In genomic region chr6:129066986-129067385, GRCm38 (mm10) we compare ENCODE assay signal across 10 mouse cellular contexts. TPM values are rescaled to one million over a fixed set of nuclear protein-coding genes. Genes with fewer than 3 reads are reported as not detected.
DNase-seq lines count a peak whose midpoint lies in the region; ATAC-seq and TF ChIP-seq lines count a peak whose summit lies in the region.
"Had no signal": no experiment of that assay in that cellular context is flagged by ENCODE, and none has a peak within 500 bp of the region (broad histone marks: within the 10 kb centered on the region; RNA-seq: fewer than 3 reads in every experiment).

No protein-coding gene starts in this region.

- TF ChIP-seq POLR2A in CH12.LX (IDR thresholded peaks at IDR 0.05; ENCODE audit: low read depth, low read length), result no peak

- no peak overlapping the region for H3K27ac ChIP-seq in forebrain, embryonic 11.5 days (ENCODE audit: low read depth, low read length)
- no peak overlapping the region for H3K27ac ChIP-seq in forebrain, embryonic 10.5 days
- H3K27ac ChIP-seq in CH12.LX (ENCODE audit: insufficient read depth, low read depth), result no peak overlapping the region
- H3K27ac ChIP-seq in embryonic facial prominence, embryonic 10.5 days (replicated peaks), result no peak overlapping the region
- H3K27ac ChIP-seq in hindbrain, postnatal 0 days, result no peak overlapping the region
- H3K27ac ChIP-seq in left cerebral cortex, adult 2 months, result no peak overlapping the region
- H3K27ac ChIP-seq in stomach, embryonic 15.5 days, result no peak overlapping the region

- 65% methylated on average over 1 of the region's 1 CpGs for WGBS in forebrain, embryonic 11.5 days
- 91% methylated on average over 1 of the region's 1 CpGs for WGBS in forebrain, embryonic 10.5 days
- WGBS in embryonic facial prominence, embryonic 10.5 days, result 72% methylated on average over 1 of the region's 1 CpGs
- WGBS in hindbrain, postnatal 0 days, result 61% methylated on average over 1 of the region's 1 CpGs
- WGBS in stomach, embryonic 15.5 days, result 49% methylated on average over 1 of the region's 1 CpGs

- no peak overlapping the region for H3K4me3 ChIP-seq in forebrain, embryonic 11.5 days (ENCODE audit: low read depth, low read length)
- no peak overlapping the region for H3K4me3 ChIP-seq in forebrain, embryonic 10.5 days
- H3K4me3 ChIP-seq in CH12.LX (replicated peaks in 1 of 3; ENCODE audit: low read depth in 2 of 3, low read length in 2 of 3, poor library complexity in 1 of 3), result no peak overlapping the region
- H3K4me3 ChIP-seq in embryonic facial prominence, embryonic 10.5 days, result no peak overlapping the region
- H3K4me3 ChIP-seq in hindbrain, postnatal 0 days (ENCODE audit: low read length), result no peak overlapping the region
- no peak overlapping the region for H3K4me3 ChIP-seq in left cerebral cortex, adult 2 months
- no peak overlapping the region for H3K4me3 ChIP-seq in stomach, embryonic 15.5 days (replicated peaks)

- H3K79me2 ChIP-seq in CH12.LX (replicated peaks; ENCODE audit: control insufficient read depth, extremely low read depth, insufficient read depth, poor library complexity, severe bottlenecking), result no peaks in the 10 kb centered on the region

- ATAC-seq in forebrain, embryonic 11.5 days (replicated peaks; ENCODE audit: low FRiP score), result peak; percentile 85
- peak; percentile 81 for ATAC-seq in hindbrain, postnatal 0 days
- peak; percentile 70; the same call in 1 of the 2 replicates for ATAC-seq in stomach, embryonic 15.5 days (ENCODE audit: insufficient read depth, low FRiP score, low read depth)

- H3K9ac ChIP-seq in forebrain, embryonic 11.5 days (ENCODE audit: low read length), result no peak overlapping the region
- no peak overlapping the region for H3K9ac ChIP-seq in CH12.LX (ENCODE audit: insufficient read depth, low read depth)
- no peak overlapping the region for H3K9ac ChIP-seq in hindbrain, postnatal 0 days (replicated peaks; ENCODE audit: low read length)
- no peak overlapping the region for H3K9ac ChIP-seq in stomach, embryonic 15.5 days

- peak; percentile 77 to 92 for TF ChIP-seq CTCF in CH12.LX (conservative IDR thresholded peaks at IDR 0.05 in 1 of 2, IDR thresholded peaks at IDR 0.05 in 1 of 2; ENCODE audit: low read depth in 2 of 2, low read length in 2 of 2)
- peak; percentile 76 for TF ChIP-seq CTCF in hindbrain, postnatal 0 days (IDR thresholded peaks at IDR 0.05; ENCODE audit: low read depth)
- peak; percentile 84 for TF ChIP-seq CTCF in left cerebral cortex, adult 2 months (IDR thresholded peaks at IDR 0.05)

- TF ChIP-seq RAD21 in CH12.LX (IDR thresholded peaks at IDR 0.05; ENCODE audit: low read depth, low read length), result peak; percentile 83

- no peak for DNase-seq in forebrain, embryonic 11.5 days (ENCODE audit: low spot score)
- DNase-seq in forebrain, embryonic 10.5 days (ENCODE audit: extremely low spot score, low spot score), result no peak
- peak; percentile 80 for DNase-seq in CH12.LX (ENCODE audit: extremely low read depth)
- peak; percentile 12 for DNase-seq in embryonic facial prominence, embryonic 10.5 days (ENCODE audit: low spot score)
- DNase-seq in hindbrain, postnatal 0 days (ENCODE audit: low spot score), result peak; percentile 67
- peak in 1 of 2 experiments; percentile 13 for DNase-seq in left cerebral cortex, adult 2 months (ENCODE audit: extremely low spot score in 1 of 2, low spot score in 2 of 2)
- DNase-seq in mesoderm, embryonic 11.5 days (ENCODE audit: low read depth, low spot score), result peak; percentile 25

- intact Hi-C loops in left cerebral cortex, adult 2 months (cut with DNase I), result loop anchor here (1.0 kb wide), 1 partner anchor 213 kb away; no protein-coding TSS in a partner anchor

- H3K27me3 ChIP-seq in forebrain, embryonic 11.5 days (ENCODE audit: control insufficient read depth, insufficient read depth, low read length), result no peaks in the 10 kb centered on the region
- no peaks in the 10 kb centered on the region for H3K27me3 ChIP-seq in forebrain, embryonic 10.5 days (ENCODE audit: poor library complexity, severe bottlenecking)
- no peaks in the 10 kb centered on the region for H3K27me3 ChIP-seq in CH12.LX (replicated peaks)
- no peaks in the 10 kb centered on the region for H3K27me3 ChIP-seq in embryonic facial prominence, embryonic 10.5 days (replicated peaks; ENCODE audit: low read depth, poor library complexity, severe bottlenecking)
- H3K27me3 ChIP-seq in hindbrain, postnatal 0 days (ENCODE audit: insufficient read depth, low read length), result no peaks in the 10 kb centered on the region
- no peaks in the 10 kb centered on the region for H3K27me3 ChIP-seq in stomach, embryonic 15.5 days (replicated peaks)

- H3K9me3 ChIP-seq in forebrain, embryonic 11.5 days (ENCODE audit: control insufficient read depth, low read length), result no peaks in the 10 kb centered on the region
- H3K9me3 ChIP-seq in forebrain, embryonic 10.5 days, result no peaks in the 10 kb centered on the region; the same call in 1 of the 2 replicates
- peaks cover 3% of the 10 kb centered on the region for H3K9me3 ChIP-seq in CH12.LX (replicated peaks; ENCODE audit: low read length)
- H3K9me3 ChIP-seq in embryonic facial prominence, embryonic 10.5 days, result no peaks in the 10 kb centered on the region
- H3K9me3 ChIP-seq in hindbrain, postnatal 0 days (ENCODE audit: low read length), result no peaks in the 10 kb centered on the region
- no peaks in the 10 kb centered on the region for H3K9me3 ChIP-seq in stomach, embryonic 15.5 days

- no peak for TF ChIP-seq EP300 in CH12.LX (IDR thresholded peaks at IDR 0.05; ENCODE audit: low read length)

- dilution Hi-C loops in CH12.LX (cut with MboI; ENCODE audit: extremely low pct_ligation_motif_present, extremely low pct_unique_long_range_greater_than_20kb, low sequenced_read_pairs), result no loop called here

- H3K4me2 ChIP-seq in forebrain, embryonic 11.5 days (ENCODE audit: low read depth, low read length, severe bottlenecking), result no peak overlapping the region
- H3K4me2 ChIP-seq in CH12.LX (ENCODE audit: insufficient read depth, low read depth, poor library complexity, severe bottlenecking), result no peak overlapping the region
- H3K4me2 ChIP-seq in hindbrain, postnatal 0 days (ENCODE audit: low read depth, low read length), result no peak overlapping the region
- no peak overlapping the region for H3K4me2 ChIP-seq in stomach, embryonic 15.5 days

- H3K36me3 ChIP-seq in forebrain, embryonic 11.5 days (ENCODE audit: control insufficient read depth, insufficient read depth, low read length), result no peaks in the 10 kb centered on the region
- no peaks in the 10 kb centered on the region for H3K36me3 ChIP-seq in forebrain, embryonic 10.5 days (replicated peaks)
- no peaks in the 10 kb centered on the region for H3K36me3 ChIP-seq in CH12.LX (replicated peaks in 1 of 2; ENCODE audit: control insufficient read depth in 1 of 2, insufficient read depth in 1 of 2, low read length in 1 of 2)
- no peaks in the 10 kb centered on the region for H3K36me3 ChIP-seq in embryonic facial prominence, embryonic 10.5 days (replicated peaks)
- no peaks in the 10 kb centered on the region for H3K36me3 ChIP-seq in hindbrain, postnatal 0 days (ENCODE audit: insufficient read depth, low read length)
- H3K36me3 ChIP-seq in stomach, embryonic 15.5 days, result no peaks in the 10 kb centered on the region

- H3K4me1 ChIP-seq in forebrain, embryonic 11.5 days (replicated peaks; ENCODE audit: control insufficient read depth, insufficient read depth, low read length), result no peaks in the 10 kb centered on the region
- no peaks in the 10 kb centered on the region for H3K4me1 ChIP-seq in forebrain, embryonic 10.5 days
- peaks cover 0 to 14% of the 10 kb centered on the region in 2 experiments; a peak in 2 of 4 replicates for H3K4me1 ChIP-seq in CH12.LX (ENCODE audit: control insufficient read depth in 1 of 2, insufficient read depth in 2 of 2)
- no peaks in the 10 kb centered on the region for H3K4me1 ChIP-seq in embryonic facial prominence, embryonic 10.5 days
- no peaks in the 10 kb centered on the region for H3K4me1 ChIP-seq in hindbrain, postnatal 0 days (ENCODE audit: insufficient read depth, low read length)
- H3K4me1 ChIP-seq in stomach, embryonic 15.5 days, result no peaks in the 10 kb centered on the region

- in situ Hi-C loops in CH12.LX (cut with MboI; ENCODE audit: low pct_ligation_motif_present, low pct_unique_long_range_greater_than_20kb, low sequenced_read_pairs), result no loop called here

TF ChIP-seq in CH12.LX, 34 proteins besides CTCF, POLR2A, EP300 and RAD21:
- TF ChIP-seq HCFC1 (IDR thresholded peaks at IDR 0.05; ENCODE audit: low read depth, low read length), result no peak
- 0 out of 2 replicates have a peak, but pooled peaks have one; percentile 23 for TF ChIP-seq MEF2A (IDR thresholded peaks at IDR 0.05; ENCODE audit: borderline replicate concordance, low read depth, low read length)
- peak; percentile 79 for TF ChIP-seq ZC3H11A (IDR thresholded peaks at IDR 0.05; ENCODE audit: low read depth, low read length)
- TF ChIP-seq SMC3 (IDR thresholded peaks at IDR 0.05; ENCODE audit: low read depth, low read length), result peak; percentile 94
- peak; percentile 12; the same call in 1 of the 2 replicates for TF ChIP-seq NELFE (IDR thresholded peaks at IDR 0.05; ENCODE audit: low read depth, low read length)
- no peak for TF ChIP-seq MYC (IDR thresholded peaks at IDR 0.05; ENCODE audit: low read depth, low read length)

RNA-seq across cellular contexts. Expression of gene Klrb1f, which starts 21.3 kb away (rescaled TPM):
- polyA plus RNA-seq in forebrain, embryonic 11.5 days (2014; fragmentation: Nextera tagmentation; extraction: Ambion mirVana), result 0.23 TPM in 1 of 2 replicates, not detected in the other
- 0.10 TPM in 1 of 2 replicates, not detected in the other for polyA plus RNA-seq in forebrain, embryonic 10.5 days (2016; fragmentation: Nextera tagmentation; extraction: Ambion mirVana)
- 0.38 and 0.68 TPM in 2 replicates for total RNA-seq in CH12.LX (2012; rRNA removed)
- total RNA-seq in CH12.LX (2014; rRNA removed), result 0.21 and 0.38 TPM in 2 replicates
- 0.23 and 0.25 TPM in 2 replicates for polyA plus RNA-seq in CH12.LX (2012; ENCODE audit: insufficient read length, low read depth)
- 0.11 TPM in 1 of 2 replicates, not detected in the other for polyA plus RNA-seq in embryonic facial prominence, embryonic 10.5 days (2016; fragmentation: Nextera tagmentation; extraction: Ambion mirVana)
- not detected in 2 replicates for total RNA-seq in hindbrain, postnatal 0 days (2014; rRNA removed)
- 0.24 and 0.40 TPM in 2 replicates for polyA plus RNA-seq in hindbrain, postnatal 0 days (2015; fragmentation: Nextera tagmentation; extraction: Ambion mirVana)
- total RNA-seq in left cerebral cortex, adult 2 months (2021), result not detected
- 0.32 TPM in 2 replicates for polyA plus RNA-seq in stomach, embryonic 15.5 days (2015; fragmentation: Nextera tagmentation; extraction: Ambion mirVana)
- total RNA-seq: ES-E14; layer of hippocampus, postnatal 36 days had no signal

RNA-seq across cellular contexts. Expression of gene Clec2e, which starts 33.7 kb away (rescaled TPM):
- polyA plus RNA-seq in forebrain, embryonic 11.5 days (2014; fragmentation: Nextera tagmentation; extraction: Ambion mirVana), result not detected in 2 replicates
- polyA plus RNA-seq in forebrain, embryonic 10.5 days (2016; fragmentation: Nextera tagmentation; extraction: Ambion mirVana), result not detected in 2 replicates
- total RNA-seq in CH12.LX (2012; rRNA removed) (not detected in 2 replicates), CH12.LX (2014; rRNA removed) (not detected in 2 replicates)
- not detected in 2 replicates for polyA plus RNA-seq in CH12.LX (2012; ENCODE audit: insufficient read length, low read depth)
- polyA plus RNA-seq in embryonic facial prominence, embryonic 10.5 days (2016; fragmentation: Nextera tagmentation; extraction: Ambion mirVana), result not detected in 2 replicates
- total RNA-seq in hindbrain, postnatal 0 days (2014; rRNA removed), result not detected in 2 replicates
- polyA plus RNA-seq in hindbrain, postnatal 0 days (2015; fragmentation: Nextera tagmentation; extraction: Ambion mirVana), result not detected in 2 replicates
- total RNA-seq in left cerebral cortex, adult 2 months (2021), result not detected
- polyA plus RNA-seq in stomach, embryonic 15.5 days (2015; fragmentation: Nextera tagmentation; extraction: Ambion mirVana), result 2.3 and 2.7 TPM in 2 replicates
- total RNA-seq: ES-E14; layer of hippocampus, postnatal 36 days had no signal

Comparison
In these comparisons a context has a peak if more than half of its experiments do, and no peak if none do; other contexts are left out.
1. DNase-seq: peak in CH12.LX (single experiment), embryonic facial prominence, embryonic 10.5 days (single experiment), hindbrain, postnatal 0 days (single experiment) and mesoderm, embryonic 11.5 days (single experiment); none in forebrain, embryonic 11.5 days (single experiment) and forebrain, embryonic 10.5 days (single experiment).
2. Peak in every context shown above with its lines, with median percentiles within 50 percentile points of each other: ATAC-seq and CTCF ChIP-seq.